Mouse (Mus musculus) brain, adult 2 months (tissue): ENCODE data around the gene Ppm1h.

Experiments used
- DNase-seq: peaks from one replicate; pipeline ENCODE4 v3.0.0; 2011; ENCODE audit warnings: low read depth, low spot score

The Ppm1h gene

DNA sequence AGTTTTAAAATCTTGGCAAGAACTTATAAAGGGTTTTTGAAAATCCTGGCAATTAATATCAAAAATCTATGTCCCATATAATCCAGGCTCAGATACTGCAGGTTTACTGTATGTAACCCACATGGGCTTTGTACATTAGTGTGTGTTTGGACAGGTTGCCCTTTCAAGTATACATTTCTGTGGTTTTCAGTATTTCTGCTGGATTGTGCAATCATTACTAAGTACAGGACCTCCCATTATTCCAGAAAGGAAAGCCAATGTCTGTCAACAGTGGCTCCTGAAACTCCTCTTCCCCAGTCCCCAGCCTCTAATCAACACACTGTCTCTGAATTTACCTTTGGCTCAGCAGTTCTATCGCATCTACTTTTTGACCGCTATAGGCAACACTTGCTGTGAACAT is 66.4 kb downstream of the Ppm1h start:
- no peak for DNase-seq

DNA sequence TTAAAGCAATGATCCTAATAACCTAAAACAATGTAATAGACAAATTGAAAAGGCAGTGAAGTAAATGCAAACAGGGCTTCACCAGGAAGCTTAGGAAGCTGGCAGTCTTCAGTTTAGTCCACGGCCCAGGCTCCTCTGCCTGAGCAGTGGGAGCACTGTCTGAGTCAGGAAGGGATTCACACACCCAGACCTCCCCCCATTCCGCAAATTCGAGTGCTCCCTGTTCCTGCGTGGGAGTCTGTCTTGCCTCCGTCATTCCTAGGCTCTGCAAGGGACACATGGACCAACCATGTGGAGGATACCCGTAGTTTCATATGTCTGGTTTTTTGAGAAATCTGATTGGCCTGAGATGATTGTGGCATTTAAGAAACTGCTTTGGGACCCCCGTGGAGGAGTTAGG is 67.6 kb downstream of the Ppm1h start:
- no peak for DNase-seq

GRCm38 (mm10) chr10:122747151-122747925 is 68.8 kb downstream of the Ppm1h start:
- DNase-seq, result no peak

DNA sequence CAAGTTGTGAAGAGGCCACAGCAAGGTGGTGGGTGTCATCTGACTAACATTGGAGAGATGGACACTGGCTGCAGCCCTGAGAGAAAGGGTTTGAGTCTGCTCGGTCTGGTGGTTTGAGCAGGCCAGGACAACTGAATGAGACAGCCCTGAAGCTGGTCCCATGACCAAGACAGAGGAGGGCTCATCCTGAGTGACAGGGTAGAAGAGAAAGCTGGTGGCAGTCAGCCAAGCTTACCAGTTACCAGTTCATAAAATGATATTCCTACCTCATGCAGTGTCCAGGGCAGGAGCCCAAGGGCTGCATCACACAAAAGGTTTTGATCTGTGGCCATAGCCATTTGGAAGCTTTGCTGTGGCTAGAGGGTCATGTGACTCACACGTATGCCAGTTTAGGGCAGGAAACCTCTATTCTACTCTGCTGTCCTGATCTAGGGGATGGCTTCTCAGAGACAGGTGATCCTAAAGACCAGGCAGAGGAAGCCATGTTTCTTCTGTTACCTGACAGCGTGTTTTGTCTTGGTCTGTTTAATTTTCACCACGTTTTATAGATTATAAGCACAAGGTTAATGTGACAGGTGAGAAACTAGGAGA is 69.9 kb downstream of the Ppm1h start:
- peak; percentile 86 for DNase-seq

- no peak for DNase-seq
These were observed 70.5 kb downstream of the Ppm1h start for GRCm38 (mm10) chr10:122749071-122749470.

- peak; percentile 59 for DNase-seq
These were observed 71.3 kb downstream of the Ppm1h start for GRCm38 (mm10) chr10:122749876-122750275.

DNA sequence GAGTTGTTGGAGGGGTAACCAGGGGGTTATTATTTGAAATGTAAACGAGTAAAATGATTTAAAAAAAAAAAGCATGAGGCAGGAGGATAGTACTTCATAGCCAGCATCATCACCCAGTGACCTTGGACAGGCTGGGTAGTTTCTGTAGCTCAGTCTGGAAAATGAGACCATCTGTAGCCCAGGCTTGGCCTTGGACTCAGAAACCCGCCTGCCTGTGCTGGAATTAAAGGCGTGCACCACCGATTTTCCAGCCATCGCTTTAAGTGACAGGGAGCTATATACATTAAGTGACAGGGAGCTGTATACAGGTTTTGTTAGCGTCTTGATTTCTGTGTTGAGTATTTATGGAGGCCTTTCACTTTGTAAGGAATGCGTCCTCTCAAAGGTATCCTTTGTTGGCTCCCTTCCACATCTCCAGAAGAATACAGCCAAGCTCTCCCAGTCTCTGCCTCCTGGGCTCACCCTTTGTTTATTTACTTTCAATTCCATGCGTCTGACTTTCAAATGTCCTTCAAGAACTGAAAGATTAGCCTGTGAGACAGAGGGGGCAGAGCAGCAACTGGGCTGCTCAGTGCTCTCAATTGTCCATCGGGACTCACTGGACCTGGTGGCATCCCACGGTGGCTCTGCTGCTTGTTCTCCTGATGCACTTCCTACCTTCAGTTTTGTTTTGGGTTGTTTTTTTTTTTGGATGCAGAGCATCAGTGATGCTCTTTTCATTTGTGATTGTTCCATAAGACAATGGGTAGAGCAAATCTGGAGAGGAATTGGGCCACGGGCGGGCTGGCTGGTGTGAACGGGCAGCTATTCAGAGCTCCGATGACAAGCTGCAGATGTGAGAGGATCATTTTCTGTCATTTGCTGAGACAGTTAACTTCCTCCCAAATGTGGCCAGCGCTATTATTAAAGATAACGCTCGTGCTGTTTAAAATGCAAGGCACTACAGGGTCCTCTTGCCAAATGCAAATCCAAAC is 74.7 kb downstream of the Ppm1h start:
- no peak for DNase-seq

- DNase-seq, result no peak
These were observed 75.4 kb downstream of the Ppm1h start for GRCm38 (mm10) chr10:122753924-122754307.

GRCm38 (mm10) chr10:122754967-122755366 is 76.4 kb downstream of the Ppm1h start:
- no peak for DNase-seq

- DNase-seq, result no peak
These were observed 78.4 kb downstream of the Ppm1h start for GRCm38 (mm10) chr10:122756879-122757530.

DNA sequence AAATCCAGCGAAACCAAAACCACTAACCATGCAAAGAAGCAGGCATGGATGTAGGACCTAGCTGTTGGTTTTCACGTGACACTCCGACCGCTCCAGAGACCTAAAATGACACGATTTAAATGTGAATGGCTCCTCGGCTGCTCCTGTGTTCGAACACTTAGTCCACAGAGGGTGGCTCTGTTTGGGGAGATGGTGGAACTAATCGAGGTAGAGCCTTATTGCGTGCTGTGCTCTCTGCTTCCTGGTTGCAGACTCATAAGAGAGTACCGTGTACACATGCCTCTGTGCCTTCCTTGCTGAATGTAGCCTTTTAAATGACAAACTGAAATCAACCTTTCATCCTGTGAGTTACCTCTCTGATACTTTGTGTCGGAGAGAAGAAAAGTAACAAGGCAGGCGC is 79.2 kb downstream of the Ppm1h start:
- DNase-seq, result no peak

GRCm38 (mm10) chr10:122758346-122758745 is 79.8 kb downstream of the Ppm1h start:
- no peak for DNase-seq

DNA sequence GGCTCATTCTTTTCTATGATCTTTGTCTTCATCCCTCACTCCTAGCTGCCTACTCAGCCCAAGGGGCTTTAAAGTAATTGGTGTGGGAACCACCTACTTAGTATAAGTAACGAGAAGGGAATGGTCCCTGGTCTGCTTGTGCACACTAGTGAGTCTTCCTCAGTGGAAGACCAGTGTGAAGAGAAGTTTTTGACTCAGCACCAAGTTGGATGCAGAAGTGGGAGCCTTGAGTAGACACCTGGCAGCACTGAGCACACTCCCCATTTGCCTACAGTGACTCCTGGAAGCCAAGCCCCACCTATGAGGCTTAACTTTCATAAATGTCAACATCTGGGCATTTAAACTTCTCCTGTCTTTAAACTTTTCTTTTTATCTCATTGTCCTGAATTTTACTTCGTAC is 81.2 kb downstream of the Ppm1h start:
- DNase-seq, result no peak

GRCm38 (mm10) chr10:122760469-122761307 is 82.1 kb downstream of the Ppm1h start:
- peak; percentile 61 for DNase-seq

DNA sequence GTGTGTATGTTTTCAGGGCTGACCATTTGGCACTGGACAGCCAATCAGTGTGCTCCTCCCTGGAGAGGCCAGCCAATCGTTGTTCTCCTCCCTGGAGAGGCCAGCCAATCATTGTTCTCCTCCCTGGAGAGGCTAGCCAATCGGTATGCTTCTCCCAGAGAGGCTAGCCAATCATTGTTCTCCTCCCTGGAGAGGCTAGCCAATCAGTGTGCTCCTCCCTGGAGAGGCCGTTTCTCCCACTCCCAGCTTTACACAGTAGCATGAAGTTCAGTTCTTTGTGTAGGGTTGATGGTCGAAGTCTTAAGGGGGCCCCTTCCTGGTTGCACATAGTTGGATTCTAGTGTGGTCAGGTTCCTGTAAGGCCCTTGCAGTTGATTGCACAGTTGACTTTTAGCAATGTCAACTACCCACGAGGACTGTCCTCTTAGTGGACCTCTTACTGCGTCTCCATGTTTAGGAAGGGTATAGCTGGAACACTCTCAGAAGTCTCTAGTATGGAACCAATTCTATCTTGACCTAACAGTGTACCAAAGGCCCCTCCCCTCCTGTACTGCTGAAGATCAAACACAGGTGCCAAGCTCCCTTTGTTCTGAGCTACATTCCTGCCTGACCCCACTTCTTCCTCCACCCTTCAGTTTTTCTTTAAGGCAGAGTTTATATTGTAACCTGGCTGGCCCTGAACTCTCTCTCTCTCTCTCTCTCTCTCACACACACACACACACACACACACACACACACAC is 84.4 kb downstream of the Ppm1h start:
- no peak for DNase-seq

DNA sequence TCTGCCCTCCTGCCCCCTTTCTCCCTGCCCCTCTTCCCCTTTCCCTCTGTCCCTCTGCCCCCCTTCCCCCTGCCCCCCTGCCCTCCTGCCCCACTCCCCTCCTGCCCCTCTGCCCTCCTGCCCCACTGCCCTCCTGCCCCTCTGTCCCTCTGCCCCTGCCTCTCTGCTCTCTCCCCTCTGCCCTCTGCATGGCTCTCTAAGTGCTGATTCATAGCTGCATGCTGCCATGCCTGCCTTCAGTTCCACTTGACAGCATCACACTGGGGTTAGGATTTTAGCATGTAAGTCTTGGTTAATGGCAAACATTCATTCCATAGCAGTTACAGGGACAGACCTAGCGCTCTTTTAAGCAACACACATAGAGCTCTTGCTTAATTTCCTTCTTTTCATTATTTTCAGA is 85.0 kb downstream of the Ppm1h start:
- DNase-seq, result no peak

- DNase-seq, result no peak
These were observed 86.1 kb downstream of the Ppm1h start for GRCm38 (mm10) chr10:122764653-122765052.

DNA sequence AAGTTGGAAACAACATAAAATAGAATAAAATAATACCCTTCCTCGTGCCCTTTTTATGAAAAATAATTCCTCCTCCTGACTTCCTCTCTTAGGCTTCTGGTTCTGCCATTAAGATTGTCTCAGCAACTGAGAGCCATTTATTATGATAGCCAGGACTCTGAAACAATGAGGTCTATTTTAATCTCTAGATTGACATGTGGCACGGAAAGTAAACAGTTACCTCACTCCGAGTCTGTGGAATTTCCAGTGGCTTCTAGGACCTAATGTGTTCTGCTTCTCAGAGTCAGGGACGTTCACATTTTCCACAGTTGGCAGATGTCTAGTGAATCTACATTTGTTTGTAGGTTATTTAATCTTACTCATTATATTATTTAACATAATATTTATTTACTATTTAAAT is 87.0 kb downstream of the Ppm1h start:
- no peak for DNase-seq

GRCm38 (mm10) chr10:122765992-122766391 is 87.4 kb downstream of the Ppm1h start:
- no peak for DNase-seq

DNA sequence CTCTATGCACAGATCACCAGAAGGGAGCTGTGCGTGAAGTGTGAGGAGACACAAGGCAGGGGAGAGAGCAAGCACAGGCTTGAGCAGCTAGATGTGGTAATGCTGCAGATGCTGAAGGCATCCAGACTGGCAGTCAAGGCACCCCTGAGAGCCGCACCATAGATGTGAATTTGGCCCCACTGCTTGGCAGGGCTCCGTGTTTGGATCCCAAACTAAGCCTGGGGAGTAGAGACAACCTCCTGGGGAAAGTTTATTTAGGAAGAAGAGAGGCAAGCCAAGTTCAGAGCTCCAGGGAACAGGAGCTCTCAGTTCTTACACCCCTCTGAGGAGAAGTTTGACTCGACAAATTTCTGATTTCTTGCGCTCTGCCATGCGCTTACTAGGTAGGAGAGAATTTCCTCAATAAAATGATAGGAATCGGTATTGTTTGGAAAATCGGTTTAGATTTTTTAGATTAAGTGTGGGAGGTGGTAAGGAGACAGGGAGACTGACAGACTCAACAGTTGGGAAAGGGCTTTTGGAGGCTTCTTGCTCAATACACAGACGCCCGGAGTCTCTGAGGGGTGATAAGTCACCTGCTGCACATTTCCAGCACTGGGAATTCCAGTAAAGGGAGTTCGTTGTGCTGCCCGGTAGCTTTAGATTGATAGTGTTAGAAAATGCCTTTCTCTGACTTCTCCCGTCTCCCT is 89.8 kb downstream of the Ppm1h start:
- DNase-seq, result no peak
